Mouse (Mus musculus) adrenal gland, adult 8-10 months (tissue): ENCODE results near the gene Fmo9. TPM values are rescaled to one million over a fixed set of nuclear protein-coding genes. Genes with fewer than 3 reads are reported as not detected.

Experiments used
- DNase-seq: peaks from one replicate; pipeline ENCODE4 v3.0.0; 2022
- microRNA-seq, 2 experiments: library from miRNA; unstranded; fragments of <30 nt; microRNA quantifications; one replicate each; pipeline ENCODE4 v1.2.0; 2022
- total RNA-seq, 4 experiments: library from RNA; stranded (reverse); gene quantifications; 2 replicates each; pipeline ENCODE4 v1.2.4; 2022

Gene Fmo9
- total RNA-seq = not detected

GRCm38 (mm10) chr1:166681745-166682144 lies at the start of gene Fmo9:
Fmo9 (minus strand) TSS chr1:166681845.
- no peak for DNase-seq

- DNase-seq = no peak
These were observed 49.2 kb upstream of the Fmo9 start for GRCm38 (mm10) chr1:166730886-166731285.

- DNase-seq = no peak
These were observed 48.6 kb upstream of the Fmo9 start for GRCm38 (mm10) chr1:166730215-166730614.

- no peak for DNase-seq
These were observed 29.2 kb upstream of the Fmo9 start for GRCm38 (mm10) chr1:166710861-166711260.

GRCm38 (mm10) chr1:166702270-166702912 lies 20.7 kb upstream of the Fmo9 start:
- DNase-seq = no peak

DNA sequence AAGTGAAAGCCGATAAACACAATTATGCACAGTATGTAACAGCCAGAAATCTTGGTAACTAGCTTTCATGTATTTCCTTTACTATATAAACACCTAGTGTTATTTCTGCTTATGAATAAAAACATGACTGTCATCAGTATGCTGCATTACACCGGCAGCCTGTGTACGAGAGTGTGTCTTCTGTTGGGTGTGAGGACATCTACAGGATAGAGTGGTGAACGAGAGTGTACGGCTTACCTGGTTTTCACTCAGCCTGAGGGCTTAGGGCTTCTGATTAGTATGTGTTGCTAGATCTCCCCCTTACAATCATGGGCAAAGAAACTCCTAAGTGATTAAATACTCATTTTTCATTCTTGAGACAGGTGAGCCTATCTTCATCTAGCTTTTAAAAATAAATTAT lies 12.4 kb downstream of the Fmo9 start:
- DNase-seq = no peak

DNA sequence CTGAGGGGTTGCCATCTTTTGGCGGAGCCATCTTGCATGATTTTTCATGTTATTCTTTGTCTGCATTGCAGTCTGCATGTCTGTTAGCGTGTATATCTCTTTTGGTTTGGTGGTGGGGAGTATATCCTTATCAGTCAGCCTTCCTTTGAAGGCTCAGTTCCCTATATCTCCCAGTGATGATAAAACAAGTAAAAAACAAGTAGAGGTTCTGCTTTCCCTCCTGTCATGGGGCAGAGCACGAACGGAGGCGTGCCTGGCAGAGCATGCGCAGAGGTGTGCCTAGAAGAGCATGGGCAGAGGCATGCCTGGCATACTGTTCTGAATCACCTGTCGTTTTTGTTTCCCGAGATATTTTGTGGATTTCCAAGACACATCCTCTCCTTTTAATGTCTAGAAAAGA lies 20.8 kb downstream of the Fmo9 start:
- no peak for DNase-seq

- no peak for DNase-seq
These were observed 34.1 kb downstream of the Fmo9 start, which contains the start of gene Gm4847 for GRCm38 (mm10) chr1:166647593-166647992. Gm4847 (minus strand) TSS chr1:166647693.

Small RNA genes lying within 50 kb of the gene (microRNA-seq; reads per million reads assigned to microRNA genes)
- 0 reads per million in 2 experiments for gene Gm22992

Other genes starting within 250 kb of the Fmo9 start
- gene Gm4846, start 184.3 kb downstream of the Fmo9 start, total RNA-seq = not detected
- not detected for gene Gm4847, start 34.2 kb downstream of the Fmo9 start, total RNA-seq